Comparison of ENCODE assay signal across 14 mouse cellular contexts in genomic region chrX:162427698-162428097, GRCm38 (mm10).
"Had no signal": no experiment of that assay in that cellular context is flagged by ENCODE, and none has a peak within 500 bp of the region (broad histone marks: within the 10 kb centered on the region; RNA-seq: fewer than 3 reads in every experiment).

No protein-coding gene starts in this region.

- H3K27ac ChIP-seq: left cerebral cortex, adult 2 months; limb, embryonic 10.5 days; liver, embryonic 15.5 days; midbrain, embryonic 10.5 days; neural tube, embryonic 12.5 days had no signal

- DNase-seq: kidney, postnatal 14 days; lung, adult 2 months; lung, postnatal 4 days; midbrain, embryonic 14.5 days; right cerebral cortex, postnatal 4 days; spleen, adult 18-20 months; thymus, adult 18-20 months; thymus, postnatal 25 days had no signal

- H3K4me3 ChIP-seq: left cerebral cortex, adult 2 months; limb, embryonic 10.5 days; liver, embryonic 15.5 days; midbrain, embryonic 10.5 days; neural tube, embryonic 12.5 days had no signal

- H3K27me3 ChIP-seq: liver, embryonic 15.5 days; neural tube, embryonic 12.5 days had no signal

- ATAC-seq: lung, postnatal 0 days had no signal

- H3K4me1 ChIP-seq: limb, embryonic 10.5 days; liver, embryonic 15.5 days; midbrain, embryonic 10.5 days; neural tube, embryonic 12.5 days had no signal
